Mouse (Mus musculus) kidney, embryonic 15.5 days (tissue): ENCODE results near the gene Ankrd2. TPM values are rescaled to one million over a fixed set of nuclear protein-coding genes. Genes with fewer than 3 reads are reported as not detected.
A peak's percentile ranks its signal among the peaks of the same experiment; 100 is the strongest.

Experiments used
- ATAC-seq: fragments of 200-750 bp; cut with Nextera tagmentation; replicated peaks from 2 replicates; pipeline ENCODE4 v1.8.0; 2017; ENCODE audit warnings: moderate TSS enrichment; ENCODE audit not compliant: low FRiP score
- H3K27ac ChIP-seq: fragments of 300-500 bp; sonication (generic); 2 replicates; pipeline ENCODE4 v1.5.1; 2015; ENCODE audit warnings: mild to moderate bottlenecking, inconsistent platforms
- H3K27me3 ChIP-seq: fragments of 300-500 bp; sonication (generic); 2 replicates; pipeline ENCODE4 v1.6.1; 2015; ENCODE audit warnings: inconsistent platforms
- H3K36me3 ChIP-seq: fragments of 300-500 bp; sonication (generic); 2 replicates; pipeline ENCODE4 v1.6.1; 2015; ENCODE audit warnings: inconsistent platforms
- H3K4me1 ChIP-seq: fragments of 300-500 bp; sonication (generic); 2 replicates; pipeline ENCODE4 v1.6.1; 2015; ENCODE audit warnings: inconsistent platforms
- H3K4me2 ChIP-seq: fragments of 300-500 bp; sonication (generic); 2 replicates; pipeline ENCODE4 v1.6.1; 2015; ENCODE audit warnings: moderate library complexity, mild to moderate bottlenecking, inconsistent platforms
- H3K4me3 ChIP-seq: fragments of 300-500 bp; sonication (generic); replicated peaks from 2 replicates; pipeline ENCODE4 v1.5.1; 2015; ENCODE audit warnings: mild to moderate bottlenecking, inconsistent platforms
- H3K9ac ChIP-seq: fragments of 300-500 bp; sonication (generic); 2 replicates; pipeline ENCODE4 v1.6.1; 2015; ENCODE audit warnings: mild to moderate bottlenecking, inconsistent platforms
- H3K9me3 ChIP-seq: fragments of 300-500 bp; sonication (generic); replicated peaks from 2 replicates; pipeline ENCODE4 v1.6.1; 2016; ENCODE audit warnings: inconsistent platforms
- WGBS: fragments of 180-500 bp; shearing (Covaris S2); methylation state at CpG from one replicate; pipeline ENCODE4 v1.1.7; 2015; ENCODE audit warnings: mixed read lengths; 5-methylcytosine and 5-hydroxymethylcytosine counted together
- polyA plus RNA-seq: library from polyadenylated mRNA; unstranded; fragments of >200 nt; fragmentation: Nextera tagmentation; extraction: Ambion mirVana; gene quantifications from 2 replicates; pipeline ENCODE4 v1.2.1, GENCODE M21; 2015

Ankrd2 gene
- polyA plus RNA-seq, 1 experiment from 2014 or later, result not detected

DNA sequence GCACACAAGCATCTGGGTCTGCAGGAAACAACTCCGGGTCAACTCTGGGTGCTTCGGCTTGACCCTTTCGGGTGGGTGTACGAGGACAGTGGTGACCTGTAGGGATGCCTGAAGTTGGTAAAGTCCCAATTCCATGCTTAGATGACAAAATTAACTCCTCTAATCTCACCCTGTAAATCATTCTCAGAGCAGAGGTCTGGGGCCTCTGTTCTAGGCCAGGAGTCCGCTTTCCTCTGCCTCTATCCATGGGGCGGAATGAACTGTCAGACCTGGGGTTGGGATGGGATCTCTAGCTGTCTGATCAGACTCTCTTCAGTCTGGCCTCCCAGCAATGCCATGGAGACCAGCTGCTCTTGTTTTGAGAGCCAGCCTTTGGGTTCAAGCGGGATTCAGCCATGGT, 25.6 kb downstream of the Ankrd2 start:
- no peaks in the 10 kb centered on the region for H3K36me3 ChIP-seq
- H3K9ac ChIP-seq, result no peak overlapping the region
- H3K4me3 ChIP-seq, result no peak overlapping the region
- no peak overlapping the region for H3K4me2 ChIP-seq
- no peaks in the 10 kb centered on the region for H3K27me3 ChIP-seq
- 84% methylated on average over 7 of the region's 7 CpGs for WGBS
- ATAC-seq, result peak; percentile 62; the same call in 1 of the 2 replicates
- peak overlapping the region; percentile 45; the same call in 1 of the 2 replicates for H3K27ac ChIP-seq
- H3K4me1 ChIP-seq, result no peaks in the 10 kb centered on the region
- H3K9me3 ChIP-seq, result no peaks in the 10 kb centered on the region

DNA sequence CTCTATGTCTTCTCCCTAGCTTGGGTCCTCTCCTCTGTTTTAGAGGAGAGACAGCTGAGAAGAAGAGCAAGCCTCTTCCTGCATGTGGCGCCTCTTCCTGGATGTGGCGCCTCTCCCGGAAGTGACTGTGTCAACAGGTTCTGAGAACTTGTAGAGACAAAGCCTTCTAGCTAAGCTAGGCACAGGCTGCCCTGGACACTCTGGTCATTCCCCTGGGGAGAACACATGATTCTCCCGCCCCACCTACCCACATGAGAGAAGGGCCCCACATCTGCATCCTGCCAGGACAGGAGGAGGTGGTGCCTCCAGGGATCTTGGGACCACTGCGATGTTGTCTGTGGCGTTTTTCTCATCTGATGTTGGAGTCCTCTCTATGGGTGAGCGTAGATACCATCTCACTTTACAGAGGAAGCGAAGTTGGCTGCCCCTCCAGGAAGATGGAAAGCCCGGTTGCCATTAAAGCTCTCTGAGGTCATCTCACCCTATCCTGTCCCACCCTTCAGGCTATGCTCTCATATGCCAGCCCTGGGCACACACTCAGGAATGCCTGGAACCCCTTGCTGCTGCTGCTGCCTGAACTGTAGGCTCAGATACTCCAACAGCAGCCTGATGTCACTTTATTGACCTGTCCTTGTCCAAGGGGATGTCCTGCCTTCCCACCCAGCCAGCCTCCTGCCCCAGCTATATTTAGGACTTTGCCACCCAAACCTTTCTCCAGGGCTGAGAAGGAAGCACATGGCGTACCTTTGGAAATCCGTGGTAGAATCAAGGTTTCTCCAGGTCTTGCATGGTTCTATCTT, 32.8 kb downstream of the Ankrd2 start:
- Histone ChIP-seq H3K4me2 (no peak overlapping the region), H3K36me3 (no peaks in the 10 kb centered on the region), H3K9ac (no peak overlapping the region), H3K4me1 (0 out of 2 replicates have a peak, but pooled peaks cover 3% of the 10 kb centered on the region), H3K27ac (no peak overlapping the region), H3K9me3 (no peaks in the 10 kb centered on the region; the same call in 1 of the 2 replicates), H3K4me3 (no peak overlapping the region), H3K27me3 (no peaks in the 10 kb centered on the region)
- 0 out of 2 replicates have a peak, but pooled peaks have one; percentile 15 for ATAC-seq
- 76% methylated on average over 11 of the region's 11 CpGs for WGBS

DNA sequence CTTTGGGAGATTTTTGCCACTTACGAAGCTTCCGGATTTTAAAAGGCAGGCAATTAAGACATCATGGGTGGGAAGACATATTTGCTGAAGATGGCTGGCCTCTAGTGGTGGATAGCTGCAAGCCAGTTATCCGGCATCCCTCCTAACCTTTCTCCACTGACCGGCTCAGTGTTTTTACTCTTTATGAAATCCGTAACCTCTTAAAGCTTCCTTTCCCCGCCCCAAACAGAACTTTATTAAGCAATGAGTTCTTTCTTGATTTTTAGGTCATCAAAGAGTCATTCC, 33.4 kb downstream of the Ankrd2 start:
- Histone ChIP-seq H3K27me3 (no peaks in the 10 kb centered on the region), H3K4me2 (no peak overlapping the region), H3K4me3 (no peak overlapping the region), H3K36me3 (no peaks in the 10 kb centered on the region), H3K9me3 (no peaks in the 10 kb centered on the region; the same call in 1 of the 2 replicates), H3K27ac (no peak overlapping the region), H3K4me1 (0 out of 2 replicates have a peak, but pooled peaks cover 3% of the 10 kb centered on the region), H3K9ac (no peak overlapping the region)
- ATAC-seq, result no peak
- 55% methylated on average over 6 of the region's 6 CpGs for WGBS

DNA sequence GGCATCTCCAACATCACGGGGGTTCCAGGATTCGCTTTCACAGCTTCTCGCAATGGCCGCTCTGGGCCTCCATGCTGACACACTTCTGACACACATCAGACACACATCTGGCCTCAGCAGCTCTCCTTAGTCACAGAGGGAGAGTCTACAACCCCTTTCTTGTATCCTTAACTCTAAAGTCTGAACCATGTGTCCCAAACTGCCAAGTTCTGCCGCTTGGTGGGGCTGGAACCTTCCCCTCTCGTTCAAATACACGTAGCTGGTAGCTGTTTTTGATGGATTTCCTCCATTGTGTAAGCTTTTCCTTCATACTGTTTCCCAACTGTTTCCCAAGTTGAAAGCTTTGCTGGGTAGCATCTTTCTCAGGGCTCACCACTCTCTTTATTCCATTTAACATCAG, 35.4 kb downstream of the Ankrd2 start:
- Histone ChIP-seq H3K4me2 (no peak overlapping the region), H3K9me3 (no peaks in the 10 kb centered on the region; the same call in 1 of the 2 replicates), H3K27ac (no peak overlapping the region), H3K27me3 (no peaks in the 10 kb centered on the region), H3K36me3 (peaks cover 15% of the 10 kb centered on the region), H3K9ac (no peak overlapping the region), H3K4me3 (no peak overlapping the region), H3K4me1 (0 out of 2 replicates have a peak, but pooled peaks cover 3% of the 10 kb centered on the region)
- ATAC-seq, result no peak
- 78% methylated on average over 7 of the region's 7 CpGs for WGBS

DNA sequence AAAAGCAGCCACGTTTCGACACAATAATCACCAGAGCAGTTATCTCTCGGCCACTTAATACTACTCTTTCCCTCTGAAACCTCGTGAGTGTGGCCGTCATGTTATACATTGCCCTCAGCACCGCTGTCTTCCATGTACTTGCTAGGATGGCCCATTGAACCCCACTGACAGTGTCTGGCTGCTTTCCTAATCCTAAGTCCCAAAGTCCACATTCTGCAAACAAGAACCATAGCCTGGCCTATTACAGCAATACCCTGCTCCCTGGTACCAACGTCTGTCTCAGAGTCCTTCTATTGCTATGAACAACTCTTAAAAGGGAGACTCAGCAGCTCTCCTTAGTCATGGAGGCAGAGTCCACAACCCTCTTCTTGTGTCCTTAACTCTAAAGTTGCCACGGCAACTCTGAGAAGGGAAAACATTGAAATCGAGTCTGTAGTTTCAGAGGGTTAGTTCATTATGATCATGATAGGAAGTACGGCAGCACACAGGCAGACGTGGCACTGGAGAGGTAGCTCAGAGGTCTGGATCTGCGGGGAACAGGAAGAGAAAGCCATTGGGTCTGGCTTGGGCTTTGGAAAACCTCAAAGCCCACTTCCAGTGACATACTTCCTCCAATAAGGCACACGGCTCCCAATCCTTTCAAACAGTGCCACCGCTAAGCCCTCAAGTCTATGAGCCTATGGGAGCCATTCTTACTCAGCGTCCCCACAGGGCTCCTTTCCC, 36.2 kb downstream of the Ankrd2 start:
- 82% methylated on average over 15 of the region's 15 CpGs for WGBS
- Histone ChIP-seq H3K4me2 (no peak overlapping the region), H3K4me1 (0 out of 2 replicates have a peak, but pooled peaks cover 3% of the 10 kb centered on the region), H3K36me3 (peaks cover 22% of the 10 kb centered on the region), H3K27ac (no peak overlapping the region), H3K9ac (no peak overlapping the region), H3K9me3 (no peaks in the 10 kb centered on the region; the same call in 1 of the 2 replicates), H3K4me3 (no peak overlapping the region), H3K27me3 (no peaks in the 10 kb centered on the region)
- ATAC-seq, result 0 out of 2 replicates have a peak, but pooled peaks have one; percentile 47

DNA sequence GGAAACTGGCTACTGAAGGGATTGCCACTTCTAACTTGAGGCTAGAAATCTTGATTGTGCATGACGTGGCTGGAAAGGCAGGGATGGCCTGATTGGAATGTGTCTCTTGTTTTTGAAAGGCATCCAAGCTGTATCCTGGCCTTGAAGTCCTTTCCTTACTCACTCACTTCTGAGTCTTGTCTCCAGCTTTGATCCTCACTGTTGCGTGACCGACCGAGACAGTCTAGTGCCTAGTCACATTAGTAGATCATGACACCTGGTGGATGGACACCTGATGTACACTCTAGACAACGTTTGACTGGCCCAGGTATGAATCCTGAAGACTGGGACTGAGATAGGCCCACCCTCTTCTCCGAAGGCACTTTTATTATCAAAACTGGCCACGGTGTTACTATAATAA, 37.0 kb downstream of the Ankrd2 start:
- Histone ChIP-seq H3K36me3 (peaks cover 27% of the 10 kb centered on the region), H3K4me1 (0 out of 2 replicates have a peak, but pooled peaks cover 3% of the 10 kb centered on the region), H3K27me3 (no peaks in the 10 kb centered on the region), H3K4me2 (no peak overlapping the region), H3K27ac (no peak overlapping the region), H3K9ac (no peak overlapping the region), H3K9me3 (no peaks in the 10 kb centered on the region; the same call in 1 of the 2 replicates), H3K4me3 (no peak overlapping the region)
- 69% methylated on average over 7 of the region's 7 CpGs for WGBS
- no peak; the same call in 1 of the 2 replicates for ATAC-seq

DNA sequence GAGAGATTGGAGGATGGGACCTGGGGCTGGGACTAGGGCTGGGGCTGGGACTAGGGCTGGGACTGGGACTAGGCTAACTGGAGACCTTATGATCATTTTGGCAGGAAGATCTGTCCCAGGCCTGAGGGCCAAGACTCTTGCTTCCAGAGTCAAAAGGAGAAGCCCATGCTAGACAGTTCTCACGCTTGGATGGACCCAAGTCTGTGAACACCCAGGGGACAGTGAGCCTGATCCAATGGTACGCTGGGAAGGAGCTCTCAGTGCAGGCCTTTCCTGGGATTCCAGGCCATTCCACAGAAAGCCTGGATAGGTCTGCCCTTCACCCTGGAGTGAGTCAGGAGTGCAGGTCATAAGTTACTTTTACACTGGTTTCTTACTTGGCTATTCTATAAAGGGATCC, 39.3 kb downstream of the Ankrd2 start:
- no peak overlapping the region for H3K4me2 ChIP-seq
- no peak overlapping the region for H3K9ac ChIP-seq
- H3K4me1 ChIP-seq, result peaks cover 7% of the 10 kb centered on the region
- no peak overlapping the region for H3K27ac ChIP-seq
- no peak for ATAC-seq
- H3K9me3 ChIP-seq, result no peaks in the 10 kb centered on the region; the same call in 1 of the 2 replicates
- no peaks in the 10 kb centered on the region for H3K27me3 ChIP-seq
- 86% methylated on average over 2 of the region's 2 CpGs for whole genome bisulfite sequencing
- H3K36me3 ChIP-seq, result peaks cover 28% of the 10 kb centered on the region
- H3K4me3 ChIP-seq, result no peak overlapping the region

DNA sequence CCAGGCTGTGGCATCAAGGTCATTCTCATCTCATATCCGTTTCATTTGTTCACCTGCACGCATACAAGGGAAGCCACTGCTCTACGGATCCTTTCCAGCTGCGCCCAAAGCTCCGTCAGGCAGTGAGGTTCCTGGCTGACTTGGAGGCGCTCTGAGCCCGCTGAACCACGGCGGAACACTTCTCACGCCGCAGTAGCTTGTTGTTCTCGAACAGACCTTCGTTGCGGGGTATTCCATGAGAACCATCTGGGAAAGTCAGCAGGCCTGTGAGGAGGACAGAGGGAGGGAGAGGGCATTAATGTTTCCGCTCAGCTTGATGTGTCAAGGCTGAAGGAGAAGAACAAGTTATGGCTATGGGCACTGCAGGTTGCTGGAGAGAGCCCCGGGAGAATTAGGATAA, 40.2 kb downstream of the Ankrd2 start:
- ATAC-seq, result no peak
- H3K27ac ChIP-seq, result no peak overlapping the region
- 84% methylated on average over 16 of the region's 16 CpGs for WGBS
- H3K4me3 ChIP-seq, result no peak overlapping the region
- H3K9me3 ChIP-seq, result no peaks in the 10 kb centered on the region
- H3K27me3 ChIP-seq, result no peaks in the 10 kb centered on the region
- no peak overlapping the region for H3K9ac ChIP-seq
- H3K36me3 ChIP-seq, result peaks cover 28% of the 10 kb centered on the region
- H3K4me2 ChIP-seq, result no peak overlapping the region
- H3K4me1 ChIP-seq, result peaks cover 14% of the 10 kb centered on the region

DNA sequence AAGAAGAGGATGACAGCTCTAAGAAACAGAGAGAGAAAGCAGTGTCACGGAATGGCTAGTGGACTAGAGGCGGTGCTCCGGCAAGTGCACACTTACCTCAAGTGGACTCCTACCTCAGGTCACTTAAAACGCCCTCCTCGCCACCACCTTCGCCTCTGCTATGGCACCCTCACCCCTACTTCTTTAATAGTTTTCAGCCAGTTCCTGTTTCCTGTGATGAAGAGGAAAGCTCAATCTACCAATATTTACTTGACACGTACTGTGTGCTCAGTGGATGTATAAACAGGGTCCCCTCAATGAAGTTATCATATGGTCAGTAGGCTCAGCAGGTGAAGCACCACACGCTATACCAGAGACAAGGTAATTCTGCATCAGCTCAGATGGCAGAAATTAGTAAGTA, 42.8 kb downstream of the Ankrd2 start:
- no peak overlapping the region for H3K27ac ChIP-seq
- WGBS, result 96% methylated on average over 8 of the region's 8 CpGs
- H3K4me3 ChIP-seq, result no peak overlapping the region
- H3K9me3 ChIP-seq, result no peaks in the 10 kb centered on the region
- H3K9ac ChIP-seq, result no peak overlapping the region
- H3K27me3 ChIP-seq, result no peaks in the 10 kb centered on the region
- no peak overlapping the region for H3K4me2 ChIP-seq
- peaks cover 28% of the 10 kb centered on the region for H3K36me3 ChIP-seq
- H3K4me1 ChIP-seq, result peaks cover 15% of the 10 kb centered on the region
- no peak for ATAC-seq

DNA sequence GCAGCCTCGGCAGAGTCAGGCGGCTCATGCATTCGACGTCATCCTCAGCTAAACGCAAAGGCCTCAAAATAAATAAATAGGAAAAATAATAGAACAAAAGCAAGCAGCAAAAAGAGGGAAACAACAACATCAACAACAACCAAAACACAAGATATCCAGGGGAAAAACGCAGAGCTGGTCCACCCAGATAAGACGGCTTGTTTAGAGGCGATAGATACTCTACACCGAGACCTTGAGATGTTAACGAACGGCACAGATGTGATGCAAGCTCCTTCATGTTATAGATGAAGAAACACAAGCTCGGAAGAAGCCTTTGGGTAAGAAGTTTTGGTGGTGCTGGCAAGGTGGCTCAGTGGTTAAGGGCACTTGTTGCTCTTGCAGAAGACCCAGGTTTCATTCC, 43.2 kb downstream of the Ankrd2 start:
- H3K4me1 ChIP-seq, result peaks cover 15% of the 10 kb centered on the region
- H3K27ac ChIP-seq, result no peak overlapping the region
- no peak overlapping the region for H3K9ac ChIP-seq
- no peak overlapping the region for H3K4me3 ChIP-seq
- no peak for ATAC-seq
- H3K36me3 ChIP-seq, result peaks cover 28% of the 10 kb centered on the region
- no peaks in the 10 kb centered on the region for H3K27me3 ChIP-seq
- no peak overlapping the region for H3K4me2 ChIP-seq
- H3K9me3 ChIP-seq, result no peaks in the 10 kb centered on the region
- WGBS, result 95% methylated on average over 12 of the region's 12 CpGs

DNA sequence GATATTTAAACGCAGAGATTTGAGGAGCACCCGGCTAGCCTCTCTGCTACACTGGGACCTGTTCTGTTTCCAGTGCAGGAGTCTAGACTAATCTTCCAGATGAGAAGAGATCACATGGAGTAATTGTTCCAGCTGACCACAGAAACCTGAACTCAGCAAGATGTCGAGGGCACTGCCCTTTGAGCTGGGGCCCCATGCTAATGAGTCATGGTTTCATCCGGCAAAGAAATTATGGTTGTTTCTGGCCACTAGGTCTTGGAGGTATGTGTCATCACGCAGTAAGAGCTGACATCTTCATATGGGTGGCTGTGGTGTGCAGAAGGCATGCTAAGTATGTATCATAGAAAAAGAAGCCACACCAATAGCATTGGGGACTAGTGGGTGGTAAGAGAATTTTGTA, 44.1 kb downstream of the Ankrd2 start:
- Histone ChIP-seq H3K27me3 (no peaks in the 10 kb centered on the region), H3K4me2 (no peak overlapping the region), H3K4me3 (no peak overlapping the region), H3K27ac (no peak overlapping the region), H3K36me3 (peaks cover 25% of the 10 kb centered on the region), H3K4me1 (peaks cover 15% of the 10 kb centered on the region), H3K9ac (no peak overlapping the region), H3K9me3 (no peaks in the 10 kb centered on the region)
- ATAC-seq, result no peak
- WGBS, result 64% methylated on average over 5 of the region's 5 CpGs

DNA sequence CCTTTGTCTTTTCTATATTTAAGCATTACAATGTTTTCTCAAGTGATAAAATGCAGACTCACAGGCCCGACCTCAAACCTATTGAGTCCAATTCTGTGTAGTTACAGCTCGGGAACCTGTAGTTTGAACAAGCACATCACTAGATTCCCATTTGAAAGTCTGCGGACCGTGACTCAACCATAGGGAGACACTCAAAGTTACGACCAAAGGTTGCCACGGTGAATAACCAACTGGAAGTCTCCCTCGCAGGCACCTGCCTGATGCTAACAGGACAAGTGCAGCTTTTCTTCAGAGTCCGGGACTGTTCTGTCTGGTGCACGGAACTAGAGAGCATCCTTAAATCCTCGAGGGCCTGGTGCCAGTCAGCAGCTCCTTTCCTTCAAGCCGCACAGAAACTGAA, 44.7 kb downstream of the Ankrd2 start:
- Histone ChIP-seq H3K27me3 (no peaks in the 10 kb centered on the region), H3K36me3 (peaks cover 20% of the 10 kb centered on the region), H3K27ac (no peak overlapping the region), H3K4me2 (no peak overlapping the region), H3K4me3 (no peak overlapping the region), H3K4me1 (peaks cover 17% of the 10 kb centered on the region), H3K9ac (no peak overlapping the region), H3K9me3 (no peaks in the 10 kb centered on the region)
- WGBS, result 48% methylated on average over 11 of the region's 11 CpGs
- ATAC-seq, result 0 out of 2 replicates have a peak, but pooled peaks have one; percentile 46
